Mouse (Mus musculus) heart, adult 2 months (tissue): ENCODE results near the gene Arhgap5. TPM values are rescaled to one million over a fixed set of nuclear protein-coding genes. Genes with fewer than 3 reads are reported as not detected.

Experiments
- DNase-seq, 2 experiments: peaks; one replicate each; pipeline ENCODE4 v3.0.0; 2021
- H3K27ac ChIP-seq: fragments of 200-600 bp; 2 replicates; pipeline ENCODE4 v1.8.1; 2022
- H3K27me3 ChIP-seq: fragments of 200-500 bp; 2 replicates; pipeline ENCODE4 v1.6.1; 2012; ENCODE audit warnings: mild to moderate bottlenecking, low read length, inconsistent platforms, mixed read lengths; ENCODE audit not compliant: control insufficient read depth, insufficient read depth
- H3K36me3 ChIP-seq: fragments of 200-500 bp; 2 replicates; pipeline ENCODE4 v1.6.1; 2012; ENCODE audit warnings: low read length, inconsistent platforms; ENCODE audit not compliant: control insufficient read depth, insufficient read depth
- H3K4me1 ChIP-seq: fragments of 200-500 bp; 2 replicates; pipeline ENCODE4 v1.6.1; 2011; ENCODE audit warnings: low read length; ENCODE audit not compliant: control insufficient read depth, insufficient read depth
- H3K4me3 ChIP-seq: fragments of 200-600 bp; 2 replicates; pipeline ENCODE4 v1.8.1; 2022
- H3K79me2 ChIP-seq: fragments of 200-500 bp; replicated peaks from 2 replicates; pipeline ENCODE4 v1.6.1; 2012; ENCODE audit warnings: mild to moderate bottlenecking, inconsistent platforms, low read length, moderate library complexity, mixed read lengths; ENCODE audit not compliant: control insufficient read depth, insufficient read depth
- H3K9ac ChIP-seq: fragments of 200-500 bp; 2 replicates; pipeline ENCODE4 v1.6.1; 2012; ENCODE audit warnings: low read depth, mild to moderate bottlenecking, control low read depth, inconsistent platforms, low read length, mixed read lengths
- CTCF ChIP-seq: fragments of 200-600 bp; IDR thresholded peaks from 2 replicates; pipeline ENCODE4 v1.8.1; 2022; ENCODE audit warnings: antibody characterized with exemption, mild to moderate bottlenecking, moderate library complexity
- EP300 ChIP-seq: fragments of 200-500 bp; IDR thresholded peaks from 2 replicates; pipeline ENCODE4 v1.6.1; 2011; ENCODE audit warnings: low read depth, low read length, control low read depth; ENCODE audit not compliant: insufficient read depth
- POLR2A ChIP-seq: fragments of 200-500 bp; IDR thresholded peaks from 2 replicates; pipeline ENCODE4 v1.6.1; 2011; ENCODE audit warnings: mild to moderate bottlenecking, low read depth, low read length, control low read depth; ENCODE audit not compliant: insufficient read depth
- WGBS: fragments of 180-500 bp; shearing (Covaris S2); methylation state at CpG from one replicate; pipeline ENCODE4 v1.1.7; 2018; 5-methylcytosine and 5-hydroxymethylcytosine counted together
- intact Hi-C: fragments of 180-260 bp; cut with DNase I; formaldehyde crosslinking; loops from one replicate; pipeline ENCODE4 v1.15.1; 2025
- polyA plus RNA-seq: library from polyadenylated mRNA; depleted of rRNA; stranded (reverse); fragments of >200 nt; gene quantifications from 2 replicates; pipeline ENCODE4 v1.2.3, GENCODE M21; 2012; rRNA removed
- total RNA-seq, 2 experiments: library from RNA; stranded (reverse); gene quantifications; 2 replicates each; pipeline ENCODE4 v1.2.3; 2021

The Arhgap5 gene
- total and polyA plus RNA-seq, 3 experiments, result 7.3 to 81.3 (median 72.2) TPM

GRCm38 (mm10) chr12:52604992-52605652, 101.3 kb downstream of the Arhgap5 start:
- Histone ChIP-seq H3K27me3 (no peaks in the 10 kb centered on the region), H3K79me2 (no peaks in the 10 kb centered on the region), H3K27ac (peak overlapping the region; percentile 100), H3K4me1 (no peaks in the 10 kb centered on the region), H3K4me3 (peak overlapping the region; percentile 60), H3K36me3 (no peaks in the 10 kb centered on the region), H3K9ac (no peak overlapping the region)
- 46% methylated on average over 13 of the region's 13 CpGs for WGBS
- DNase-seq, result no peak
- intact Hi-C loops, result loop anchor here (2.0 to 10.0 kb wide), 7 partner anchors 107 to 1590 kb away; partner anchors contain the start of gene Nubpl
- TF ChIP-seq POLR2A (no peak), EP300 (no peak), CTCF (no peak)

- WGBS, result 35% methylated on average over 4 of the region's 4 CpGs
- Histone ChIP-seq H3K36me3 (no peaks in the 10 kb centered on the region), H3K9ac (no peak overlapping the region), H3K4me1 (no peaks in the 10 kb centered on the region), H3K27ac (no peak overlapping the region), H3K27me3 (no peaks in the 10 kb centered on the region), H3K79me2 (no peaks in the 10 kb centered on the region), H3K4me3 (no peak overlapping the region)
- DNase-seq, result no peak
- no peak for TF ChIP-seq EP300
- no peak for TF ChIP-seq CTCF
- TF ChIP-seq POLR2A, result no peak
- intact Hi-C loops, result loop anchor here (10.0 kb wide), 2 partner anchors 513 to 1587 kb away; partner anchors contain the start of gene Nubpl
Measured at GRCm38 (mm10) chr12:52607411-52607810, 103.6 kb downstream of the Arhgap5 start.

- no peak overlapping the region for H3K27ac ChIP-seq
- H3K4me3 ChIP-seq, result no peak overlapping the region
- 80% methylated on average over 3 of the region's 3 CpGs for WGBS
- no peak overlapping the region for H3K9ac ChIP-seq
- no peak for TF ChIP-seq POLR2A
- no peak for TF ChIP-seq EP300
- no peak for TF ChIP-seq CTCF
- H3K36me3 ChIP-seq, result no peaks in the 10 kb centered on the region
- no peaks in the 10 kb centered on the region for H3K27me3 ChIP-seq
- H3K79me2 ChIP-seq, result no peaks in the 10 kb centered on the region
- H3K4me1 ChIP-seq, result no peaks in the 10 kb centered on the region
- intact Hi-C loops, result no loop called here
- no peak for DNase-seq
Measured at GRCm38 (mm10) chr12:52615703-52616102, 111.9 kb downstream of the Arhgap5 start.

- Histone ChIP-seq H3K9ac (no peak overlapping the region), H3K27me3 (no peaks in the 10 kb centered on the region), H3K4me1 (no peaks in the 10 kb centered on the region), H3K36me3 (no peaks in the 10 kb centered on the region), H3K79me2 (no peaks in the 10 kb centered on the region), H3K4me3 (no peak overlapping the region), H3K27ac (no peak overlapping the region)
- TF ChIP-seq EP300 (no peak), CTCF (peak; percentile 15; the same call in 1 of the 2 replicates)
- no peak for DNase-seq
- 76% methylated on average over 5 of the region's 5 CpGs for WGBS
- intact Hi-C loops, result no loop called here
Measured at GRCm38 (mm10) chr12:52618418-52619040, 114.8 kb downstream of the Arhgap5 start.

GRCm38 (mm10) chr12:52619644-52620043, 115.9 kb downstream of the Arhgap5 start:
- no peaks in the 10 kb centered on the region for H3K36me3 ChIP-seq
- intact Hi-C loops, result no loop called here
- no peak overlapping the region for H3K9ac ChIP-seq
- no peak for DNase-seq
- no peaks in the 10 kb centered on the region for H3K27me3 ChIP-seq
- no peak overlapping the region for H3K27ac ChIP-seq
- no peaks in the 10 kb centered on the region for H3K79me2 ChIP-seq
- TF ChIP-seq POLR2A, result no peak
- no peak for TF ChIP-seq EP300
- no peak for TF ChIP-seq CTCF
- H3K4me3 ChIP-seq, result no peak overlapping the region
- no peaks in the 10 kb centered on the region for H3K4me1 ChIP-seq

Other genes with a start within 250 kb of the Arhgap5 start
- gene Akap6, start 195.4 kb downstream of the Arhgap5 start, total RNA-seq, result 100 to 1,000 TPM in 1 of 2 experiments, 10 to 100 TPM in 1; 94.6 to 100 TPM
- 14.1 and 29.1 TPM in 2 replicates for gene Akap6, start 195.4 kb downstream of the Arhgap5 start, polyA plus RNA-seq